Mouse (Mus musculus) bone marrow macrophage, adult 2 months (primary cell): ENCODE results near the gene Rnls.

Source experiments
- CTCF ChIP-seq: IDR thresholded peaks from 2 replicates; pipeline ENCODE4 v1.5.1; 2012; ENCODE audit warnings: low read depth, mild to moderate bottlenecking, low read length, moderate library complexity
- POLR2A ChIP-seq: IDR thresholded peaks from 2 replicates; pipeline ENCODE4 v1.6.1; 2012; ENCODE audit warnings: mild to moderate bottlenecking, low read depth, low read length, borderline replicate concordance

DNA sequence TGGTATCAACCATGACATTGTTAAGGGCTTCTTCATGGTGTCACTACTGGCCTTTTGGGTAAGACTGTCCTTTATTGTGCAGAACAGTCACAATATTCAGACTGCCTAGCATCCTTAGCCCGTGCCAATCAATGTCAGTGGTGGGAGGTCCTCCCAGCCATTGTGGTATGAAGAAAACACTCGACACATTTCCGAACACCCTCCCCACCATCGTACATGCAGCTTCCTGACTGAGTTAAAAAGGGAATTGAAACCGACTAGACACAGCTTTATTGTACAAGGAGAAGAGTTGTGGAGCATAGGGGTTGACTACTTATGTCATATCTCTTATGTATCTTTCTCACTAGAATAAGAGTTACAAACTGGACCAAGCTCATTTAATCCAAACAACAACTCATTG lies 272.1 kb downstream of the Rnls start:
- no peak for TF ChIP-seq CTCF
- no peak for TF ChIP-seq POLR2A
